Mouse (Mus musculus) heart, adult 2 months (tissue): ENCODE data around the gene Mtfr1l. TPM values are rescaled to one million over a fixed set of nuclear protein-coding genes. Genes with fewer than 3 reads are reported as not detected.

ENCODE experiments used
- DNase-seq, 2 experiments: peaks; one replicate each; pipeline ENCODE4 v3.0.0; 2021
- H3K27ac ChIP-seq: fragments of 200-600 bp; 2 replicates; pipeline ENCODE4 v1.8.1; 2022
- H3K27me3 ChIP-seq: fragments of 200-500 bp; 2 replicates; pipeline ENCODE4 v1.6.1; 2012; ENCODE audit warnings: mild to moderate bottlenecking, low read length, inconsistent platforms, mixed read lengths; ENCODE audit not compliant: control insufficient read depth, insufficient read depth
- H3K36me3 ChIP-seq: fragments of 200-500 bp; 2 replicates; pipeline ENCODE4 v1.6.1; 2012; ENCODE audit warnings: low read length, inconsistent platforms; ENCODE audit not compliant: control insufficient read depth, insufficient read depth
- H3K4me1 ChIP-seq: fragments of 200-500 bp; 2 replicates; pipeline ENCODE4 v1.6.1; 2011; ENCODE audit warnings: low read length; ENCODE audit not compliant: control insufficient read depth, insufficient read depth
- H3K4me3 ChIP-seq: fragments of 200-600 bp; 2 replicates; pipeline ENCODE4 v1.8.1; 2022
- H3K79me2 ChIP-seq: fragments of 200-500 bp; replicated peaks from 2 replicates; pipeline ENCODE4 v1.6.1; 2012; ENCODE audit warnings: mild to moderate bottlenecking, inconsistent platforms, low read length, moderate library complexity, mixed read lengths; ENCODE audit not compliant: control insufficient read depth, insufficient read depth
- H3K9ac ChIP-seq: fragments of 200-500 bp; 2 replicates; pipeline ENCODE4 v1.6.1; 2012; ENCODE audit warnings: low read depth, mild to moderate bottlenecking, control low read depth, inconsistent platforms, low read length, mixed read lengths
- CTCF ChIP-seq: fragments of 200-600 bp; IDR thresholded peaks from 2 replicates; pipeline ENCODE4 v1.8.1; 2022; ENCODE audit warnings: antibody characterized with exemption, mild to moderate bottlenecking, moderate library complexity
- EP300 ChIP-seq: fragments of 200-500 bp; IDR thresholded peaks from 2 replicates; pipeline ENCODE4 v1.6.1; 2011; ENCODE audit warnings: low read depth, low read length, control low read depth; ENCODE audit not compliant: insufficient read depth
- POLR2A ChIP-seq: fragments of 200-500 bp; IDR thresholded peaks from 2 replicates; pipeline ENCODE4 v1.6.1; 2011; ENCODE audit warnings: mild to moderate bottlenecking, low read depth, low read length, control low read depth; ENCODE audit not compliant: insufficient read depth
- WGBS: fragments of 180-500 bp; shearing (Covaris S2); methylation state at CpG from one replicate; pipeline ENCODE4 v1.1.7; 2018; 5-methylcytosine and 5-hydroxymethylcytosine counted together
- intact Hi-C: fragments of 180-260 bp; cut with DNase I; formaldehyde crosslinking; loops from one replicate; pipeline ENCODE4 v1.15.1; 2025
- polyA plus RNA-seq: library from polyadenylated mRNA; depleted of rRNA; stranded (reverse); fragments of >200 nt; gene quantifications from 2 replicates; pipeline ENCODE4 v1.2.3, GENCODE M21; 2012
- total RNA-seq, 2 experiments: library from RNA; stranded (reverse); gene quantifications; 2 replicates each; pipeline ENCODE4 v1.2.3; 2021

Gene Mtfr1l
- total and polyA plus RNA-seq, 3 experiments = 170 to 196 (median 191) TPM

DNA sequence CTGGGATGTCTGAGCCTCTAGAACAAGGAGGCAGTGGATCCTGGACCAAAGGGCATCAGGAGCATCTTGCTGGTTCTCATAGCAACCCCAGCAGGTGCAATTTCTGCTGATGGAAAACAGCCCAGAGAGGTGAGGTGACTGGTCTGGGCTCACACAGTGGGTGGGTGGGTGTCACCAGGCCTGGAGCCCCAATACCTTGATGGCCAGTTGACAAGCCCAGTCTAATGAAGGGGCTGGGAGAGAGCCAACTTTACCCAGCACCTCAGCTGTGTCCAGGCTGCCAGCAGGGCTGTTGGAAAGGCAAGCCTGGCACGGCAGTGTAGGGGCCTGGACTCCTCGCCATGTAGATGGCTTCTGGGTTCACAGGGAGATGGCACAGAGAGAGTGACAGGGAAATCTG lies 26.8 kb upstream of the Mtfr1l start:
- peaks cover 3% of the 10 kb centered on the region for H3K4me1 ChIP-seq
- intact Hi-C loops = no loop called here

DNA sequence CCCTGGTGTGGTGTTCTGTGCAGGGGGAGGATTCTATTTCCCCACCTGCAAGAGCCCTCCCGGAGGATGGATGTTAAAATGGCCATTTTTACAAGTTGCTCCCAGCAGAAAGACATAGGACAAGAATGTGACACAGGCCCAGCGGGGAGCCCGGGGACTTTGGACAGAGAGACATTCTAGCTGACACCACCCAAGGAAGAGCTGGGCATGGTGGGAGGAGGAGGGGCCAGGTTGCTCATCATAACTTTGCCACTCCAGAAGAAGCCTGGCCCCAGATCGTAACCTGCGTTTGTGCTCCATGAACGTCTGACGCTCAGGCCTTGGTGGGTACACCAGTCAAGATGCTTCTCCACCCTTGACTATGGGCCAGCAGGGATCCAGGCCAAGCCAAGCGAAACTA lies 25.5 kb upstream of the Mtfr1l start:
- Histone ChIP-seq H3K4me3 (no peak overlapping the region), H3K4me1 (peaks cover 4% of the 10 kb centered on the region), H3K27ac (no peak overlapping the region), H3K36me3 (no peaks in the 10 kb centered on the region), H3K79me2 (no peaks in the 10 kb centered on the region), H3K9ac (no peak overlapping the region), H3K27me3 (no peaks in the 10 kb centered on the region)
- DNase-seq = no peak
- intact Hi-C loops = no loop called here
- TF ChIP-seq POLR2A (no peak), EP300 (no peak), CTCF (no peak)
- WGBS = 90% methylated on average over 8 of the region's 8 CpGs

More for the DNA sequence above, 26.8 kb upstream of the Mtfr1l start:
- TF ChIP-seq EP300 = no peak
- TF ChIP-seq POLR2A = no peak
- TF ChIP-seq CTCF = no peak
- no peak for DNase-seq
- 82% methylated on average over 2 of the region's 2 CpGs for WGBS
- H3K79me2 ChIP-seq = no peaks in the 10 kb centered on the region
- H3K27ac ChIP-seq = no peak overlapping the region
- H3K4me3 ChIP-seq = no peak overlapping the region
- no peaks in the 10 kb centered on the region for H3K36me3 ChIP-seq
- H3K9ac ChIP-seq = no peak overlapping the region
- H3K27me3 ChIP-seq = no peaks in the 10 kb centered on the region

DNA sequence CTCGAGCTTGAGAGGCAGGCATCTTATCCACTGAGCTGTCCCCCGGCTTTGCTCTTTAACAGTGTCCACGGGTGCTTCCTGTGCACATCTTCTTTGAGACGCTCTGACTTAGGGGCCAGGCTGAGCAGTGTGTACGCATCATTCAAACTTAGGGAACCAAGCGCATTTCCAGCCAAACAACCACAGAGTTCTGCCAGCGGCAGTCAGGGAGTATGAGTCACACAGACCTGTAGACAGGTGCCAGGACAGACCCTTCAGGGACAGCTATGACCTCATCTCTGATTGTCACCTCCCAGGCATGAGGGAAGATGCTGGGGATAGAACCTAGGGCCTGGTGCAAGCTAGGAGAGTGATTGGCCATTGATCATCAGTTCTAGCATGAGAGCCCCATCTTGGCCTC lies 24.0 kb upstream of the Mtfr1l start:
- H3K4me3 ChIP-seq = no peak overlapping the region
- H3K79me2 ChIP-seq = no peaks in the 10 kb centered on the region
- H3K27ac ChIP-seq = no peak overlapping the region
- H3K4me1 ChIP-seq = peaks cover 4% of the 10 kb centered on the region
- 70% methylated on average over 7 of the region's 7 CpGs for WGBS
- H3K27me3 ChIP-seq = no peaks in the 10 kb centered on the region
- intact Hi-C loops = no loop called here
- no peak for DNase-seq
- no peak for TF ChIP-seq POLR2A
- TF ChIP-seq EP300 = no peak
- TF ChIP-seq CTCF = no peak
- no peaks in the 10 kb centered on the region for H3K36me3 ChIP-seq
- H3K9ac ChIP-seq = no peak overlapping the region

DNA sequence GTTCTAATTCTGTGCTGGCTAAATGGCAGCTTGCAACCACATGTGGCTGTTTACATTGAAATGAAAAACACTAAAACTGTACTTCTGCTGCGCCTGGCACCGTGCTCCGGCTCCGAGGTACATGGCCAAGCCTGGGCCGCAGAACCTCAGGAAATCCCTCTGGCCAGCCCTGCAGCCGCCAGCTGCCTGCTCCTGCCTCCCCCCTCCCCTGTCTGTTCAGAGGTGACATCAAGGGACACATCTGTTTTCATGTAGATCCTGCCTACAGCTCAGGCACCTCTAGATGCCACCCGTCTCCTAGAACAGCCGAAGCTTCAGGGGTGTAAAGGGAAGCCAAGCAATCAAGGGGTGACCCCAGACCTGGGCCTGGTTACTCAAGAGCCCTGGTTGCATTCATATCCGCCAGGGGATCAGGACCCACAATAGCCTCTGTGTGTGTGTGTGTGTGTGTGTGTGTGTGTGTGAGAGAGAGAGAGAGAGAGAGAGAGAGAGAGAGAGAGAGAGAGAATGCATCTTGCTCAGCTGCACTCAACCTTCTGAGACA lies 23.5 kb upstream of the Mtfr1l start:
- no peak for DNase-seq

DNA sequence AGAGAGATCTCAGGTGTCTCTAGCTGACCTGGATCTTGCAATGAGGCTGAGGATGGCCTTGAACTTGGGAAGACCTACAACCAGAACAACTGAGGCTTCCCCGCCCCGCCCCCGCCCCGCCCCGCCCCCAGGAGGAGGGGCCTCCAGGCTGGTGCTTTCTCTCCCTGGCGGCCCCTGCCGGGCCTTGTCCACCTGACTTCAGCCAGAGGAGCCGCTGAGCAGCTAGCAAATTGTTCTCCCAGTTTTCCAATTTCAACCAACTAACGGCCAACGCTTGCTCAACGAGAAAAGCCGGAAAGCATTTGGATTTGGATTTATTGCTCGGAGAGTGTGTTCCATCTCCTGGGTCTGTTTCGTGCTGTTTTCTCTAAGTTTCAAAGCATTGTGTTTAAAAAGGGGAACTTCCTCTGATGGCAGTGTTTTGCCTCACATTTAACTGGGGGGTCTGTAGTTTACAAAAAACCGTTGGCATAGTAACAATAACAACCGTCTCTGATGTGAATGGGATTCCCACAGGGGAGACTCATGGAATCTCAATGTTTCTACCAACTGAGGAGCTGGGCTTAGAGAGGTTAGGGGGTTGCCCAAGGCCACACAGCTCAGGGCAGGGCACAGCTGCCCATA lies 22.6 kb upstream of the Mtfr1l start:
- DNase-seq = peak in 1 of 2 experiments; percentile 53
- intact Hi-C loops = no loop called here
- 28% methylated on average over 16 of the region's 16 CpGs for WGBS
- Histone ChIP-seq H3K4me3 (no peak overlapping the region), H3K27ac (peak overlapping the region; percentile 26), H3K36me3 (no peaks in the 10 kb centered on the region), H3K27me3 (no peaks in the 10 kb centered on the region), H3K4me1 (peaks cover 4% of the 10 kb centered on the region), H3K9ac (no peak overlapping the region), H3K79me2 (no peaks in the 10 kb centered on the region)
- TF ChIP-seq CTCF (no peak), POLR2A (no peak), EP300 (no peak)

More for the DNA sequence above, 23.5 kb upstream of the Mtfr1l start:
- Histone ChIP-seq H3K4me3 (no peak overlapping the region), H3K4me1 (peaks cover 4% of the 10 kb centered on the region), H3K27ac (no peak overlapping the region; the same call in 1 of the 2 replicates), H3K9ac (no peak overlapping the region), H3K36me3 (no peaks in the 10 kb centered on the region), H3K27me3 (no peaks in the 10 kb centered on the region), H3K79me2 (no peaks in the 10 kb centered on the region)
- no peak for TF ChIP-seq EP300
- no peak for TF ChIP-seq POLR2A
- no peak for TF ChIP-seq CTCF
- WGBS = 38% methylated on average over 9 of the region's 9 CpGs
- intact Hi-C loops = no loop called here

DNA sequence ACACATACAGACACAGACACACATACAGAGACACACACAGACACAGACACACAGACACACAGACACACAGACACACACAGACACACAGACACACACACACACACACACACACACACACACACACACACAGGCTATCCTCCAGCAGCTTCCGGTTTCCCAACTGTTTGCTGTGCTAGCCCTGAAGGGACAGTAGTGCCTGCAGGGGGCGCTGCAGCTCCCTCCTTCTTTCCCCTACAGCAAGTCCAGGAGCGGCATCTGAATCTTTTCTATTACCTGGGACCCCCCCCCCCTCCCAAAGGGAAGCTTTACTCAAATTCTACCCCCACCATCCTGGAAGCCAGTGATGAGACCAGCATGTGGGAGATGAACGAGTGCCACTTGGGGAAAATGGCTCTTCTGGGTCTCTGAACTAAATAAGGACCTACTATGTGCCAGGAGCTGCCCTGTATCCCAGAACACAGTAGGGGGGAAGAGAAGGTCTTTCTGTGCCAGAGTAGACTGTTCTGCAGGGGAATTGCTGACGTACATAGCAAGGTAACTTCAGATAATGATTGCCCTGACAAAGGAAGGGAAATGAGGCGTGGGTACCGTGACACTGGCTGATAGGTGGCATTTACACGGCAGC lies 20.9 kb upstream of the Mtfr1l start:
- Histone ChIP-seq H3K4me1 (peaks cover 5% of the 10 kb centered on the region), H3K9ac (no peak overlapping the region), H3K4me3 (no peak overlapping the region), H3K27ac (no peak overlapping the region), H3K79me2 (no peaks in the 10 kb centered on the region), H3K27me3 (no peaks in the 10 kb centered on the region), H3K36me3 (no peaks in the 10 kb centered on the region)
- WGBS = 69% methylated on average over 8 of the region's 8 CpGs
- DNase-seq = no peak
- no peak for TF ChIP-seq EP300
- peak; percentile 54 for TF ChIP-seq CTCF
- intact Hi-C loops = no loop called here
